Mouse (Mus musculus): ENCODE data around the gene Casp2. TPM values are rescaled to one million over a fixed set of nuclear protein-coding genes. Genes with fewer than 3 reads are reported as not detected.

Gene Casp2
- polyA plus RNA-seq, 1 experiment: 19.7 TPM

GRCm38 (mm10) chr6:42270817-42271216 is 6.0 kb downstream of the Casp2 start:
- no peak overlapping the region for H3K4me3 ChIP-seq (ENCODE audit: insufficient read depth, low read length)
- H3K27ac ChIP-seq (ENCODE audit: insufficient read depth, low read length): no peak overlapping the region
- H3K4me1 ChIP-seq (ENCODE audit: control insufficient read depth, insufficient read depth, low read length): no peaks in the 10 kb centered on the region; the same call in 1 of the 2 replicates
- TF ChIP-seq POLR2A (IDR thresholded peaks at IDR 0.05; ENCODE audit: extremely low read depth, insufficient read depth, low read length) (no peak), CTCF (IDR thresholded peaks at IDR 0.05; ENCODE audit: extremely low read depth, insufficient read depth, low read length) (no peak)

DNA sequence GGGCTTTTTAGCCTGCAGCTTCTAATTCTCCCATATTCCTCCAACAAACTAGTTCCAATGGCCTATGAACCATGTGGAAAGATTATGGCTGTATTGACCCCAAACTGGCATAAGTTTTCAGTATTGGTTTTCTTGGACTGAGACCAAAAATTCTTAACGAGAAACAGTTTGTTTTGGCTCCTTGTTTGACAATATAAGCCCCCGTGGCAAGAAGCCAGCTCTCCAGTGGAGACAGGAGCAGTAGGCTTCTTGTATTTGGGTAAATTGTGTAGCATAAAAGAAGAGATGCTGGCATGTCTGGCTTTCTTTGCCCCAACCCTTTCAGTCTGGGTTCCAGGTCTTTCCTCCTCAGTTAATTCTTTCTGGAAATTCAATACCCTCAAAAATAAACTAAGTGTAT is 11.4 kb downstream of the Casp2 start:
- Histone ChIP-seq H3K4me1 (ENCODE audit: control insufficient read depth, insufficient read depth, low read length) (peaks cover 1% of the 10 kb centered on the region; the same call in 1 of the 2 replicates), H3K27ac (ENCODE audit: insufficient read depth, low read length) (no peak overlapping the region), H3K4me3 (ENCODE audit: insufficient read depth, low read length) (no peak overlapping the region)
- TF ChIP-seq CTCF (IDR thresholded peaks at IDR 0.05; ENCODE audit: extremely low read depth, insufficient read depth, low read length): no peak
- no peak for TF ChIP-seq POLR2A (IDR thresholded peaks at IDR 0.05; ENCODE audit: extremely low read depth, insufficient read depth, low read length)

GRCm38 (mm10) chr6:42282865-42283528 is 18.2 kb downstream of the Casp2 start:
- no peak overlapping the region for H3K27ac ChIP-seq (ENCODE audit: insufficient read depth, low read length)
- TF ChIP-seq POLR2A (IDR thresholded peaks at IDR 0.05; ENCODE audit: extremely low read depth, insufficient read depth, low read length): no peak
- no peak for TF ChIP-seq CTCF (IDR thresholded peaks at IDR 0.05; ENCODE audit: extremely low read depth, insufficient read depth, low read length)
- peaks cover 3% of the 10 kb centered on the region; the same call in 1 of the 2 replicates for H3K4me1 ChIP-seq (ENCODE audit: control insufficient read depth, insufficient read depth, low read length)
- H3K4me3 ChIP-seq (ENCODE audit: insufficient read depth, low read length): no peak overlapping the region

DNA sequence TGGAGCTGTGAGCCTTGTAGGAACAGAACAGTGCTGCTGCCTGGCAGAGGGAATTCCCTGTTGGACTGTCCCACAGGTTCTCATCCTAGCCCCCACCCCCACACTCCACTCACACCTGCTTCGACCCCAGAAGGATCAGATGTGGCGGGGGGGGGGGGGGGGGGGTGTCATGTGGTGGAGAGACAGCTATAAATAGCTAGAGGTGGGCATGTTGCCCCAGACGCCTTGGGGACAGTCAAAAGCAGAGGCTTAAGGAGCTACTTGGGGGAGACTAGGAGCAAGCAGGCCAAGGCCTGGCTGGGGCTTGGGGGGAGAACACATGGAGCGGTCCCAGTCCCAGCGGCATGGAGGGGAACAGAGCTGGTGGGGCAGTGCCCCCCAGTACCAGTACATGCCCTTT is 21.7 kb downstream of the Casp2 start, which contains the start of gene Clcn1:
Gene Clcn1 (plus strand): TSS at position 238 of the 400 bp plus-strand sequence.
- no peak for TF ChIP-seq POLR2A (IDR thresholded peaks at IDR 0.05; ENCODE audit: extremely low read depth, insufficient read depth, low read length)
- no peak for TF ChIP-seq CTCF (IDR thresholded peaks at IDR 0.05; ENCODE audit: extremely low read depth, insufficient read depth, low read length)
- no peak within 1 kb of the TSS for H3K27ac ChIP-seq (ENCODE audit: insufficient read depth, low read length)
- H3K4me3 ChIP-seq (ENCODE audit: insufficient read depth, low read length): no peak within 1 kb of the TSS
- no peaks in the 10 kb centered on the region for H3K4me1 ChIP-seq (ENCODE audit: control insufficient read depth, insufficient read depth, low read length)

DNA sequence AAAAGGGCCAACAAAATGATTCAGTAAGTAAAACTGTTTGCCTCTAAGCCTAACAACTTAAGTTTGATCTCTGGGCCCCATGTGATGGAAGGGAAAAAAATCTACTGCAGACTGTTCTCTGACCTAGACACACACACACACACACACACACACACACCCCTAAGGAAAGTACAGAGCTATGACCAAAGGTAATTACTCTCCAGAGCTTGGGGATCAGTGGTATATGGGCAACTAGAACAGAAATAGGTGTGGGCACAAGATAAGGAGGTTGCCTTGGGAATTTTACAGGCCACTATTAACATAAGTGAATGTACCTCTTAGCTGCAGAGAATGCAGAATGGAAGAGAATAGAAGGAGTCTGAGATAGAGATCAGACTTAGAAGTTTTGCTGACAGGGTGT is 22.8 kb downstream of the Casp2 start:
- no peaks in the 10 kb centered on the region for H3K4me1 ChIP-seq (ENCODE audit: control insufficient read depth, insufficient read depth, low read length)
- H3K4me3 ChIP-seq (ENCODE audit: insufficient read depth, low read length): no peak overlapping the region
- no peak for TF ChIP-seq POLR2A (IDR thresholded peaks at IDR 0.05; ENCODE audit: extremely low read depth, insufficient read depth, low read length)
- TF ChIP-seq CTCF (IDR thresholded peaks at IDR 0.05; ENCODE audit: extremely low read depth, insufficient read depth, low read length): no peak
- no peak overlapping the region for H3K27ac ChIP-seq (ENCODE audit: insufficient read depth, low read length)

DNA sequence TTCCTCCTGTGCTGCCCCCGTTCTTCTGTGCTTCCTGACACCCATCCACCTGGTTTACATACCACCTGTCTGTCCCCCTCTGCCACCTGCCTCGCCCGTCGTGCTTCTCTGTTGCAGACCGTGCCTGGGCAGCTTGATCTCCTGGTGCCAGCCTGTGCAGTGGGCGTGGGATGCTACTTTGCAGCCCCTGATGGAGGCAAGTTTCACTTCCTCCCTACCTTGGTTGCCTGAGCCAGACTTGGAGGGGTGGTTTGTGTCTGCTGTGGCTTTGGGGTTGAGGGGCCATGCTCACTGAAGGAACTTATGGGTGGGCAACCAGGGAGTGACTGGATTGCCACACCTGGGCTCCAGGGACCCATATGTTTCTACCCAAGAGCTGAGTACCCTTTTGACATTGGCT is 28.5 kb downstream of the Casp2 start:
- Histone ChIP-seq H3K27ac (ENCODE audit: insufficient read depth, low read length) (no peak overlapping the region), H3K4me1 (ENCODE audit: control insufficient read depth, insufficient read depth, low read length) (no peaks in the 10 kb centered on the region), H3K4me3 (ENCODE audit: insufficient read depth, low read length) (no peak overlapping the region)
- TF ChIP-seq POLR2A (IDR thresholded peaks at IDR 0.05; ENCODE audit: extremely low read depth, insufficient read depth, low read length) (no peak), CTCF (IDR thresholded peaks at IDR 0.05; ENCODE audit: extremely low read depth, insufficient read depth, low read length) (no peak)

GRCm38 (mm10) chr6:42295549-42296094 is 30.8 kb downstream of the Casp2 start:
- Histone ChIP-seq H3K4me1 (ENCODE audit: control insufficient read depth, insufficient read depth, low read length) (no peaks in the 10 kb centered on the region), H3K27ac (ENCODE audit: insufficient read depth, low read length) (no peak overlapping the region), H3K4me3 (ENCODE audit: insufficient read depth, low read length) (no peak overlapping the region)
- TF ChIP-seq POLR2A (IDR thresholded peaks at IDR 0.05; ENCODE audit: extremely low read depth, insufficient read depth, low read length): no peak
- TF ChIP-seq CTCF (IDR thresholded peaks at IDR 0.05; ENCODE audit: extremely low read depth, insufficient read depth, low read length): no peak

DNA sequence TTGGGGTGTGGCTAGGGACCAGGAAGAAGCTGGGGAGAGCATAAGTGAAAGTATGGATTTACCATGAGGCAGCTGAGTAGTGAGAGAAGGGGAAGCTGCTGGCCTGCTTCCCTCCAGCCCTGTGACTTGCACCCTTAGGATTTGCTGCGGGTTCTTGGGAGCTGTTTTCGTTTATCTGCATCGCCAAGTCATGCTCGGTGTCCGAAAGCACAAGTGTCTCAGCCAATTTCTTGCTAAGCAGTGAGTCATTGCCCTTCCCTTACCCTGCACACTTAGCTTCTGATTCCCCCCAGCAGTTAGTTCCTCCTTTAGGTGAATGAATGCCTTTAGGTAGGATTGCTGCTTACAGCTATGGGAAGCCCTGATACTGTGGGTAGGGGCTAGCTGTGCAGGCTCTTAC is 34.6 kb downstream of the Casp2 start:
- Histone ChIP-seq H3K4me1 (ENCODE audit: control insufficient read depth, insufficient read depth, low read length) (no peaks in the 10 kb centered on the region), H3K4me3 (ENCODE audit: insufficient read depth, low read length) (no peak overlapping the region), H3K27ac (ENCODE audit: insufficient read depth, low read length) (no peak overlapping the region)
- TF ChIP-seq CTCF (IDR thresholded peaks at IDR 0.05; ENCODE audit: extremely low read depth, insufficient read depth, low read length): no peak
- no peak for TF ChIP-seq POLR2A (IDR thresholded peaks at IDR 0.05; ENCODE audit: extremely low read depth, insufficient read depth, low read length)

DNA sequence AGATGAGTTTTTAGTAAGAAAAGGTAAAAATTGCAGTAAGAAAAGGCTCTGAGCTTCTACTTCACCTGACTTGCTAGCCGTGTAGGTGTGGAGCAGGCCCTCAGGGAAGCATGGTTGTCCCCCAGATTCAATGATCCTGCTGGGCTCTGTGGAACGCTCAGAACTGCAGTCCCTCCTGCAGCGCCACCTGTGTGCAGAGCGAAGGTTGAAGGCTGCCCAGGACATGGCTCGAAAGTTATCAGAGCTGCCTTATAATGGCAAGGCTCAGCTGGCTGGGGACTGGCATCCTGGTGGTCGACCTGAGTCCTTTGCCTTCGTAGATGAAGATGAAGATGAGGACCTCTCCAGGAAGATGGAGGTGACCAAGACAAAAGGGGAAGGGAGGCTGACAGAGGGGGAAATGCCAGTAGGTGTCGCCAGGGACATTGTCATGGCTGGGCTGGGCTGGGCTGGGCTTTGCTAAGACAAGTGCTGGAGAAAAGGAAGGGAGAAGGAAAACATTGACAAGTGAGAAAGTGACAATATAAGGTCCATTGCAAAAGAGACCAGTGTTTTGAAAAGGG is 45.1 kb downstream of the Casp2 start:
- 0 out of 2 replicates have a peak, but pooled peaks have one; percentile 6 for TF ChIP-seq CTCF (IDR thresholded peaks at IDR 0.05; ENCODE audit: extremely low read depth, insufficient read depth, low read length)
- TF ChIP-seq POLR2A (IDR thresholded peaks at IDR 0.05; ENCODE audit: extremely low read depth, insufficient read depth, low read length): no peak
- no peak overlapping the region for H3K4me3 ChIP-seq (ENCODE audit: insufficient read depth, low read length)
- no peak overlapping the region for H3K27ac ChIP-seq (ENCODE audit: insufficient read depth, low read length)
- H3K4me1 ChIP-seq (ENCODE audit: control insufficient read depth, insufficient read depth, low read length): no peaks in the 10 kb centered on the region
